Mouse (Mus musculus) testis, adult 2 months (tissue): ENCODE measurements around the gene R3hdm4. TPM values are rescaled to one million over a fixed set of nuclear protein-coding genes. Genes with fewer than 3 reads are reported as not detected.
A peak's percentile ranks its signal among the peaks of the same experiment; 100 is the strongest.

ENCODE experiments used
- H3K27ac ChIP-seq: fragments of 200-500 bp; 2 replicates; pipeline ENCODE4 v1.5.1; 2012; ENCODE audit warnings: low read depth, low read length; ENCODE audit not compliant: control insufficient read depth, insufficient read depth
- H3K27me3 ChIP-seq: fragments of 200-500 bp; 2 replicates; pipeline ENCODE4 v1.6.1; 2012; ENCODE audit warnings: mild to moderate bottlenecking, low read length, moderate library complexity; ENCODE audit not compliant: control insufficient read depth, insufficient read depth
- H3K36me3 ChIP-seq: fragments of 200-500 bp; 2 replicates; pipeline ENCODE4 v1.6.1; 2012; ENCODE audit warnings: mild to moderate bottlenecking, low read length; ENCODE audit not compliant: control insufficient read depth, insufficient read depth
- H3K4me1 ChIP-seq: fragments of 200-500 bp; 2 replicates; pipeline ENCODE4 v1.6.1; 2012; ENCODE audit warnings: low read length; ENCODE audit not compliant: control insufficient read depth, insufficient read depth
- H3K4me3 ChIP-seq: fragments of 200-500 bp; 2 replicates; pipeline ENCODE4 v1.5.1; 2012; ENCODE audit warnings: low read depth, mild to moderate bottlenecking, low read length, moderate library complexity, mixed read lengths; ENCODE audit not compliant: control insufficient read depth
- CTCF ChIP-seq: fragments of 200-500 bp; IDR thresholded peaks from 2 replicates; pipeline ENCODE4 v1.5.1; 2012; ENCODE audit warnings: low read depth, mild to moderate bottlenecking, inconsistent platforms, low read length, moderate library complexity; ENCODE audit not compliant: control insufficient read depth, insufficient read depth, insufficient replicate concordance
- POLR2A ChIP-seq: fragments of 200-500 bp; IDR thresholded peaks from 2 replicates; pipeline ENCODE4 v1.6.1; 2012; ENCODE audit warnings: low read depth, mild to moderate bottlenecking, inconsistent platforms, low read length, moderate library complexity; ENCODE audit not compliant: control insufficient read depth
- polyA plus RNA-seq: library from polyadenylated mRNA; depleted of rRNA; stranded (reverse); fragments of >200 nt; gene quantifications from 2 replicates; pipeline ENCODE4 v1.2.3, GENCODE M21; 2012; rRNA removed

The R3hdm4 gene
- 15.0 and 15.2 TPM in 2 replicates for polyA plus RNA-seq

GRCm38 (mm10) chr10:79920958-79921535 is at the start of gene R3hdm4:
R3hdm4 (minus strand) TSS chr10:79921208.
- Histone ChIP-seq H3K4me1 (peaks cover 30% of the 10 kb centered on the region), H3K27me3 (no peaks in the 10 kb centered on the region), H3K36me3 (no peaks in the 10 kb centered on the region), H3K27ac (no peak within 1 kb of the TSS), H3K4me3 (no peak within 1 kb of the TSS; the same call in 1 of the 2 replicates)
- no peak for TF ChIP-seq CTCF
- TF ChIP-seq POLR2A: no peak

- no peaks in the 10 kb centered on the region for H3K27me3 ChIP-seq
- no peak within 1 kb of the TSS for H3K27ac ChIP-seq
- no peaks in the 10 kb centered on the region for H3K36me3 ChIP-seq
- peak within 1 kb of the TSS; percentile 25 for H3K4me3 ChIP-seq
- peaks cover 15% of the 10 kb centered on the region for H3K4me1 ChIP-seq
- no peak for TF ChIP-seq CTCF
- TF ChIP-seq POLR2A: no peak
Measured at GRCm38 (mm10) chr10:79970415-79971182, 49.6 kb upstream of the R3hdm4 start, which contains the start of gene Grin3b. Grin3b (plus strand) TSS chr10:79970715.

GRCm38 (mm10) chr10:79969124-79969568 is 48.1 kb upstream of the R3hdm4 start:
- no peaks in the 10 kb centered on the region for H3K36me3 ChIP-seq
- H3K4me3 ChIP-seq: no peak overlapping the region
- peaks cover 12% of the 10 kb centered on the region for H3K4me1 ChIP-seq
- TF ChIP-seq POLR2A: no peak
- TF ChIP-seq CTCF: no peak
- no peak overlapping the region for H3K27ac ChIP-seq
- no peaks in the 10 kb centered on the region for H3K27me3 ChIP-seq

GRCm38 (mm10) chr10:79968181-79968580 is 47.2 kb upstream of the R3hdm4 start:
- no peak for TF ChIP-seq POLR2A
- no peak for TF ChIP-seq CTCF
- no peaks in the 10 kb centered on the region for H3K36me3 ChIP-seq
- H3K4me3 ChIP-seq: no peak overlapping the region
- H3K4me1 ChIP-seq: peaks cover 12% of the 10 kb centered on the region
- no peaks in the 10 kb centered on the region for H3K27me3 ChIP-seq
- no peak overlapping the region for H3K27ac ChIP-seq

GRCm38 (mm10) chr10:79966886-79967400 is 45.9 kb upstream of the R3hdm4 start:
- no peaks in the 10 kb centered on the region; the same call in 1 of the 2 replicates for H3K36me3 ChIP-seq
- no peaks in the 10 kb centered on the region for H3K27me3 ChIP-seq
- H3K4me1 ChIP-seq: peaks cover 12% of the 10 kb centered on the region
- H3K27ac ChIP-seq: no peak overlapping the region
- no peak overlapping the region for H3K4me3 ChIP-seq
- TF ChIP-seq CTCF: no peak
- TF ChIP-seq POLR2A: no peak

- H3K27ac ChIP-seq: no peak overlapping the region
- H3K4me3 ChIP-seq: no peak overlapping the region
- no peaks in the 10 kb centered on the region; the same call in 1 of the 2 replicates for H3K36me3 ChIP-seq
- H3K4me1 ChIP-seq: peaks cover 7% of the 10 kb centered on the region
- no peaks in the 10 kb centered on the region for H3K27me3 ChIP-seq
- TF ChIP-seq CTCF (no peak), POLR2A (no peak)
Measured at GRCm38 (mm10) chr10:79965325-79965724, 44.3 kb upstream of the R3hdm4 start.

- no peak for TF ChIP-seq POLR2A
- TF ChIP-seq CTCF: no peak
- Histone ChIP-seq H3K4me3 (no peak overlapping the region), H3K4me1 (peaks cover 7% of the 10 kb centered on the region), H3K36me3 (no peaks in the 10 kb centered on the region; the same call in 1 of the 2 replicates), H3K27ac (no peak overlapping the region), H3K27me3 (no peaks in the 10 kb centered on the region)
Measured at GRCm38 (mm10) chr10:79964727-79965126, 43.7 kb upstream of the R3hdm4 start.
